Mouse (Mus musculus): ENCODE measurements around the gene Smchd1. TPM values are rescaled to one million over a fixed set of nuclear protein-coding genes. Genes with fewer than 3 reads are reported as not detected.

Gene Smchd1
- 10 to 100 TPM; 27.3 to 28.5 TPM for total RNA-seq (2021)
- long read RNA-seq, experiment 1, full-length matches to known transcripts, result 3 of 5 reads
- long read RNA-seq, experiment 1, partial matches to known transcripts, result 2 of 5 reads
- long read RNA-seq, experiment 1, other reads (novel, unspliced or antisense), result 0 of 5 reads
- long read RNA-seq, experiment 2, full-length matches to known transcripts, result 2 of 8 reads
- long read RNA-seq, experiment 2, partial matches to known transcripts, result 5 of 8 reads
- long read RNA-seq, experiment 2, other reads (novel, unspliced or antisense), result 1 of 8 reads

- intact Hi-C loops (cut with DNase I), result loop anchor here (5.0 kb wide), 1 partner anchor 52 kb away; the partner anchor contains the start of gene Ndc80
- peak; percentile 91 to 93 for DNase-seq (ENCODE audit: low spot score in 2 of 2)
Observed at GRCm38 (mm10) chr17:71474762-71475704, at the start of gene Smchd1. Gene Smchd1 (minus strand): TSS chr17:71475343.

- DNase-seq (ENCODE audit: low spot score in 2 of 2), result no peak
- intact Hi-C loops (cut with DNase I), result no loop called here
Observed at GRCm38 (mm10) chr17:71510297-71510696, 35.2 kb upstream of the Smchd1 start.

- DNase-seq (ENCODE audit: low spot score in 2 of 2), result no peak
- intact Hi-C loops (cut with DNase I), result no loop called here
Observed at GRCm38 (mm10) chr17:71506832-71507231, 31.7 kb upstream of the Smchd1 start.

DNA sequence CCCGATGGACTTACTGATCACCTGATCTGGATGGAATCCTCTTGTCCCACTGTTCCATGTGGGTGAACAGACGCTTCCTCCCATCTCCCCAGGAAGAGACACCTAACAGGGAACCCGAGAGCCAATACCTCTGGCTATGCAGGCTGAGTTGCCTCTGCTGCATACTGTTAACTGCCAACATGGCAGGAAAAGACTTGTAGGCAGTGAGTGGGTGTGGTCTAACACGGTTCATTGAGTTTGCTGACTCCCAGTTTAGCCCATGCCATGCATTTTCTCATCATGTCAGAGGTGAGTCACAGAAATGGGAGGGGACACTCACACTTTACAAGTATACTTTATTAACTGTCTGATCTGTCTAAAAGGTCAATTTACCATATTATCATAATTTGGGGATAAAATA, 20.6 kb upstream of the Smchd1 start:
- intact Hi-C loops (cut with DNase I), result no loop called here
- DNase-seq (ENCODE audit: low spot score in 2 of 2), result no peak

- DNase-seq (ENCODE audit: low spot score in 2 of 2), result no peak
- intact Hi-C loops (cut with DNase I), result no loop called here
Observed at GRCm38 (mm10) chr17:71491332-71491686, 16.2 kb upstream of the Smchd1 start.

- intact Hi-C loops (cut with DNase I), result no loop called here
- no peak for DNase-seq (ENCODE audit: low spot score in 2 of 2)
Observed at GRCm38 (mm10) chr17:71490666-71491331, 15.7 kb upstream of the Smchd1 start.

DNA sequence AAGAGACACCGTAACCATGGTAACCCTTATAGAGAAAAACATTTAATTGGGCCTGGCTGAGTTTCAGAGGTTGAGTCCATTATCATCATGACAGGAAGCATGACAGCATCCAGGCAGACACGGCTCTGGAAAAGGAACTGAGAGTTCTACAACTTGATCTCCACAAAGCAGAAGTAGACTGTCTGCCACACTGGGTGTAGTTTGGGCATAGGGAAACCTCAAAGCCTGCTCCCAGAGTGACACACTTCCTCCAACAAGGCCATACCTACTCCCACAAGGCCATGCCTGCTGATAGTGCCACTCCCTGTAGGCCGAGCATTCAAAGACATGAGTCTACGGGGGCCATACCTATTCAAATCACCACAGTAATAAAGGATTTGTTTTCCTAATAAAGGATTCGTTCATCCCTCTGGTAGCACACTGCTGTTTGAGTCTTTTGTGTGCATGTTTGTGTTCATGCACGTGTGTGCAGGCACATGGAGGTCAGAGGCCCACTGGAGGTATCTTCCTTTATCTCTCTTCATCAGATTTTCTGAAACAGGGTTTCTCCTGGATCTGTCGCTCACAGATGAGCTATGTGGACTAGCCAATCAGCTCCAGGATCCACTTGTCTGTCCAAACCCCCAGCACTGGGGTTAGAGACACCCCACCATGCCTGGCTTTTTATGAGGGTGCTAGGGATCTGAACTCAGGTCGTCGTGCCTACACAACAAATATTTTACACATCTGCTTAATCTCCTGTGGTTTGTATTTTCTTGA, 14.7 kb upstream of the Smchd1 start:
- DNase-seq (ENCODE audit: low spot score in 2 of 2), result peak in 1 of 2 experiments; percentile 16
- intact Hi-C loops (cut with DNase I), result no loop called here

DNA sequence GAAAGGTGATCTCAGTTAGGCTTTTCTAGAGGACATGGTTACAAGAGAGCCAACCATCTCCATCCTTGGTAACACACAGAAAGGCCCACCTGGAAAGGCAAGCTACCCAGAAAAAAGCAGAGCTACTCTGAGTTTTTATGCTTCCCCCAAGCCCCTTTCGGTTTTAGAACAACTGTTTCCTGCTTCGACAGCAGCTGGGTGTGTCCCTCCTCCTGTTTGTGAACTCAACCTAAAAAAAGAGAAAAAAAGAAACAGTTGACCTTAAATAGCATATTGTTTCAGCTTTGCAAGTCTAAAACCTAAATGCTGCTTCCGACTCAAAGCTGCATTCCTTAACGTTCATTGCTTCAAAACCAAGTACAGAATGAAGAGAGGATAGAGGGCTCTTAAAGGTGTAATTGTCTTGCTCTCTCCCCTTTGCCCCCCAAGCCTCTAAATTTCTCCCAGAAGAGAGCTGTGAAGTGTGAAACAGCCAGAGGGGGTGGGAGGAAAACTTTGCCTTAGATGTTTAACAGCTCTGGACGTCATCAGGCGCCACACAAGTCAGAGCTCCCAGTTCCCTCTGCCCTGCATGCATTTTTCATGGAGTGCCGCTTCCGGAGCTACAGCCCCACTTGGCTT, 11.2 kb upstream of the Smchd1 start:
- intact Hi-C loops (cut with DNase I), result no loop called here
- DNase-seq (ENCODE audit: low spot score in 2 of 2), result no peak

- DNase-seq (ENCODE audit: low spot score in 2 of 2), result no peak
- intact Hi-C loops (cut with DNase I), result no loop called here
Observed at GRCm38 (mm10) chr17:71485791-71486230, 10.7 kb upstream of the Smchd1 start.

- no peak for DNase-seq (ENCODE audit: low spot score in 2 of 2)
- intact Hi-C loops (cut with DNase I), result no loop called here
Observed at GRCm38 (mm10) chr17:71484711-71485110, 9.6 kb upstream of the Smchd1 start.

- no peak for DNase-seq (ENCODE audit: low spot score in 2 of 2)
- intact Hi-C loops (cut with DNase I), result no loop called here
Observed at GRCm38 (mm10) chr17:71483418-71484060, 8.4 kb upstream of the Smchd1 start.

DNA sequence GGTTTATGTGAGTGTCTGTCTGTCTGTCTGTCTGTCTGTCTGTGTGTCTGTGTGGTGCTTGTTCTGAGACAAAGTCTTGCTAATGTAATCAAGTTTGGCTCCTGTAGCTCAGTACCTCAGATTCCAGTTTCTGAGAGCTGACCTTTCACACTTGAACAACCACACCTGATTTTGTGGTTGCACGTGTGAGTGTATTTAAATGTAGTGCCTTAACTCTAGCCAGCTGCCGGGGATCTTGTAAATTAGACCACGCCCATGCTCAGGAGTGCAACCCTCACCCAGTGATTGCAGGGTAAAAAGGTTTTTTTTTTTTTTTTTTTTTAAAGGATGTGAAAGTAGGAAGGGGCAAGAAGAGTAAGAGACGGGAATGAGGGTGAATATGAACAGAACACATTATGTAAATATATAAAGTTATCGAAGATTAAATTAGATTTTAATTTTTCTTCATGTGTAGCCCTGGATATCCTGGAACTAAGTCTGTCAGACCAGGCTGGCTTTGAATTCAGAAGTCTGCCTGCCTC, 4.3 kb upstream of the Smchd1 start:
- no peak for DNase-seq (ENCODE audit: low spot score in 2 of 2)
- intact Hi-C loops (cut with DNase I), result loop anchor here (5.0 kb wide), 1 partner anchor 48 kb away; the partner anchor contains the start of gene Ndc80

DNA sequence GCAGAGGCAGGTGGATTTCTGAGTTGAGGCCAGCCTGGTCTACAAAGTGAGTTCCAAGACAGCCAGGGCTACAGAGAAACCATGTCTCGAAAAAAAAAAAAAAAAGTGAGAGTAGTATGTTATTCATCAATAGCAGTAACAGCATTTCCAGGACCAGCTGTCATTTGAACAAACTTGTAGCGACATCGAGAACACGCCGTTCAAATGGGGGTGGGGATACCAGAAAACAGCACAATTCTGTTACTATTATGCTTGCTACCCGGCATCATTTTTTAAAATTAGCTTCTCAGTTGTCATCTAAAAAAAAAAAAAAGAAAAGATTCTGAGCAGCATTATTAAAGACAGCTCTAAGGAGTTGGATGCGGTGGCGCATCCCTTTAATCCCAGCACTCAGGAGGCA, 2.3 kb upstream of the Smchd1 start:
- no peak for DNase-seq (ENCODE audit: low spot score in 2 of 2)
- intact Hi-C loops (cut with DNase I), result loop anchor here (5.0 kb wide), 1 partner anchor 50 kb away; the partner anchor contains the start of gene Ndc80

GRCm38 (mm10) chr17:71476346-71477020, 1.3 kb upstream of the Smchd1 start:
- intact Hi-C loops (cut with DNase I), result loop anchor here (5.0 kb wide), 1 partner anchor 51 kb away; the partner anchor contains the start of gene Ndc80
- DNase-seq (ENCODE audit: low spot score in 2 of 2), result no peak

GRCm38 (mm10) chr17:71475705-71476089, 554 bp upstream of the Smchd1 start:
- peak; percentile 54 to 67 for DNase-seq (ENCODE audit: low spot score in 2 of 2)
- intact Hi-C loops (cut with DNase I), result loop anchor here (5.0 kb wide), 1 partner anchor 52 kb away; the partner anchor contains the start of gene Ndc80

GRCm38 (mm10) chr17:71474128-71474527, 1.0 kb downstream of the Smchd1 start:
- intact Hi-C loops (cut with DNase I), result no loop called here
- no peak for DNase-seq (ENCODE audit: low spot score in 2 of 2)

- intact Hi-C loops (cut with DNase I), result no loop called here
- DNase-seq (ENCODE audit: low spot score in 2 of 2), result no peak
Observed at GRCm38 (mm10) chr17:71471261-71471660, 3.9 kb downstream of the Smchd1 start.

Data from left cerebral cortex, postnatal 14 days (tissue).